Mouse (Mus musculus) lung, adult 2 months (tissue): Measurements from ENCODE around the gene Dctd. TPM values are rescaled to one million over a fixed set of nuclear protein-coding genes. Genes with fewer than 3 reads are reported as not detected.

Experiments used
- DNase-seq: peaks from one replicate; pipeline ENCODE4 v3.0.0; 2022
- H3K4me1 ChIP-seq: fragments of 200-500 bp; 2 replicates; pipeline ENCODE4 v1.6.1; 2011; ENCODE audit warnings: low read length; ENCODE audit not compliant: control insufficient read depth, insufficient read depth
- H3K4me3 ChIP-seq: fragments of 200-500 bp; replicated peaks from 2 replicates; pipeline ENCODE3; 2011; ENCODE audit warnings: low read depth, mild to moderate bottlenecking, control low read depth, low read length; ENCODE audit errors: extremely low read depth
- CTCF ChIP-seq: fragments of 200-500 bp; IDR thresholded peaks from 2 replicates; pipeline ENCODE4 v1.5.1; 2011; ENCODE audit warnings: mild to moderate bottlenecking, low read length, control low read depth; ENCODE audit not compliant: insufficient read depth
- POLR2A ChIP-seq: fragments of 200-500 bp; IDR thresholded peaks from 2 replicates; pipeline ENCODE4 v1.6.1; 2011; ENCODE audit warnings: low read depth, mild to moderate bottlenecking, control low read depth, low read length, borderline replicate concordance; ENCODE audit errors: extremely low read depth
- WGBS: fragments of 180-500 bp; shearing (Covaris S2); methylation state at CpG from one replicate; pipeline ENCODE4 v1.1.7; 2018; 5-methylcytosine and 5-hydroxymethylcytosine counted together
- polyA plus RNA-seq: library from polyadenylated mRNA; depleted of rRNA; stranded (reverse); fragments of >200 nt; gene quantifications from 2 replicates; pipeline ENCODE4 v1.2.3, GENCODE M21; 2012

The Dctd gene
- polyA plus RNA-seq, 1 experiment = 0.56 TPM

DNA sequence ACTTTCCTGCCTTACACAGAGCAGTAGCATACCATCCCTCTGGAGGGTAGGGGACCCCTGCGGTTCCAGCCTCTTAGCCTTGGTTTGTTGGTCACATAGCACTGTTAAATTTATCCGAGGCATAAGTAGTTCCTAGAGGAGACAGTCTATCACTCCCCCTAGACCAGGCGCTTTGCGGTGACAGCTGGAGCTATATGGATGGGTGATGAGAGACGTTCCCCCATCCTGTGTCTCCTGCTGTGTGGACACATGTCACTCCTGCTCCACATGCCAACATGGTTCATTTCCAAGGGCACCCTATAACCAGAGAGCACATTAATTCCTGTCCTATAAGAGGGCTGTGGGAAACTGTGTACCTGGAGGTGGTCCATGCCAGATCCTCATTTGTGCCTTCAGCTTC lies 42.1 kb downstream of the Dctd start:
- Histone ChIP-seq H3K4me1 (no peaks in the 10 kb centered on the region), H3K4me3 (no peak overlapping the region)
- no peak for DNase-seq
- no peak for TF ChIP-seq POLR2A
- TF ChIP-seq CTCF = no peak
- WGBS = 91% methylated on average over 5 of the region's 5 CpGs

DNA sequence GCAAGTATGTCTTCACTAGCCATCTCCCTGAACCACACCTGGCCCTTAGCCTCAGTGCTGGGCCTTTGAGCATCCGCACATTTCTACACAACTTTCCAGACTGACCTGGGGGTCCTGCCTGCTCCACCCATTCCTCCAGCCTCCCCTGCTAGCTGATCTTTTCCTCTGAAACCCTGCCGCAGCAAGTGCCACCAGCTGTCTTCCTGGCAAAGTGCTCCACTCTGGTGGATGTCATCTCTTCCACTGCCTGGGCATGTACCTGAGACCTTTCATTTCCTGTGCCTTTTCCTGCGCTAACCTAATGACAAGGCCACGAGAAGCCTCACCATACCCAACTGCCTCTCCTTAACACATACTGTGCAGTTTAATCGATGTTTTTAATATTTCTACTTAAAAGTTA lies 46.9 kb downstream of the Dctd start:
- TF ChIP-seq CTCF (no peak), POLR2A (no peak)
- Histone ChIP-seq H3K4me3 (no peak overlapping the region), H3K4me1 (no peaks in the 10 kb centered on the region)
- no peak for DNase-seq
- WGBS = 77% methylated on average over 5 of the region's 5 CpGs

DNA sequence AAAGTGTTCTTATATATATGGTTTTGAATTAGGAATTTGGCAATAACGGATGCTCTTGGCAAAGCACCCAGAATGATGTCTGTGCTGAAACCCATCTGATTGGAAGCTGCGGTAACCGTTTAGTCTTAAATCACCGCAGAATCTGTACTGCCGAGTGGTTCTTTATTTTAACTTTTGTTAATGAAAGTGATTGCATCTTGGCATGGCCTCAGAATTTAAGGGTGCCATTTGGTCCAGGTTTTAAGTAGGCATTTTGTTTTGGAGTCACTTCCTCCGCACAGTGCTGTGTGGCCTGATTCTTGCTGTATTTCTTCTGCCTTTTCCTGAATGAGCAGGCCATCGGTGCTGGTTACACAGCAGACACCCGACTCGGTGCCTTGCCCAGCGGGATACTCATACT lies 47.6 kb downstream of the Dctd start:
- Histone ChIP-seq H3K4me1 (no peaks in the 10 kb centered on the region), H3K4me3 (no peak overlapping the region)
- TF ChIP-seq CTCF (no peak), POLR2A (no peak)
- 84% methylated on average over 10 of the region's 10 CpGs for WGBS
- no peak for DNase-seq

DNA sequence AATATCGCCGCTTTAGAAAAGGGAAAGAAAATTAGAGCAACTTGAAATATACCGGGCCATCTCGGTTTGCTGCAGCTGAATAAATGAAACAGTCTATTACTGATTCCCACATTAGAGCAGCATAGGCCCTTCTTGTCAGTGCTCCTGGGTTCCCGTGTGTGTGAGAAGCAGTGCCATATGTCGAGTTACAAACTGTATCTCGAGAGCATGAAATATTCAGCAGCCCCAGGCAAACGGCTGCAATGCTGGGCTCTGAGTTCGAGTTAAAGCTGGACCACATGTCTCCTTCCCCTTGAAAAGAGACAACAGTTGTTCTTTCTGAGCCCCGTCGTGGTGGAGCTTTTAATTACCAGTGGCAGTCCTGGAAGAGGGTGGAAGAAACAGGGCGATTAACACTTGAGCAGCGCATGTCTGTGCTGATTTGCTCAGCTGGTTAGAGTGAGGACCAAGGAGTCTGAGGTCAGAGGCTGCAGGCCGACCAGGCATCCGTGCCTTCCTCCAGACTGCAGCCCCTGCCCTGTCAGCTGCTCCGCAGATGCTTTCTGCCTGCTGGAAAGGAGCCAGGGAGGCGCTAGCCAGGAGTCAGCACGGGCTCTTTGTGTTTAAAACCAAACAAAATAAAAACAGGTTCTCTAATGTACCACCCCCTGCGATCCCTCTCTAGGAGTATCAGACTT lies 53.3 kb downstream of the Dctd start:
- H3K4me3 ChIP-seq = no peak overlapping the region
- peaks cover 4% of the 10 kb centered on the region for H3K4me1 ChIP-seq
- TF ChIP-seq CTCF = no peak
- TF ChIP-seq POLR2A = no peak
- 46% methylated on average over 19 of the region's 19 CpGs for WGBS
- DNase-seq = no peak

DNA sequence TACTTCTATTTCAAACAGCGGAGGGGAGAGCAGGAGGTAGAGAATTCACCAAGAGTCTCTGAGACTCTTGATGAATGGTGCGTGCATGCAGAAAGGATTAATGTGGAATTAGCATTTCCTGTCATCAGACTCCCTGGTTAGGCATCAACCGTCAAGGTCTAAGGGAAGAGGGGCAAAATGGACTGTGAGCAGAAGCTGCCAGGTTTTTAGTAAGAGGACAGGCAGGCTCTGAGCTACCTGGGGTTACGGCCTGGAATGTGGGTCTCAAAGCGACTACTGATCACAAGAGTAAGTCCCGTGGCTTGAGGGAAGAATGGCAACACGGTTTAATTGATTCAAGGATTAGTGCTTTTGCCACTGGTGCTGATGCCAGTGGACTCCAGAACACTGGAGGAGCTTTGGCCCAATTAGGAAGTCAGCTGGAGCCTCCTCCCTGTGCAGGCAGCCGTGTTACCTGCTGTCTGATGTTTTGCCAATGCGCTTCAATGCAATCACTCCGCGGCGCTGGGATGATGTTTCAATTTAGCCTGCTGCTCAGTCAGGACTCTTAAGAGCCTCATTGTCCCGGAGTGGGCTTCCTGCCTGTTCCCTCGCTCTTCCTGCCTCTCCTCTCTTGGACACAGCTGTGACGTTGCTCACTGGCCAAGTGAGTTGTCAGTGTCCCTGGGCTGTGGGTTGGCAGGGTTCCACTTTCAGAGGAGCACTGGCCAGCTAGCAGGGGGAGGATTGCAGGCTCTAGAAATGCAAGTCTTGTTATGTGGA lies 54.6 kb downstream of the Dctd start:
- H3K4me3 ChIP-seq = no peak overlapping the region
- peaks cover 4% of the 10 kb centered on the region for H3K4me1 ChIP-seq
- 31% methylated on average over 15 of the region's 15 CpGs for WGBS
- DNase-seq = peak; percentile 3
- TF ChIP-seq CTCF = no peak
- no peak for TF ChIP-seq POLR2A

DNA sequence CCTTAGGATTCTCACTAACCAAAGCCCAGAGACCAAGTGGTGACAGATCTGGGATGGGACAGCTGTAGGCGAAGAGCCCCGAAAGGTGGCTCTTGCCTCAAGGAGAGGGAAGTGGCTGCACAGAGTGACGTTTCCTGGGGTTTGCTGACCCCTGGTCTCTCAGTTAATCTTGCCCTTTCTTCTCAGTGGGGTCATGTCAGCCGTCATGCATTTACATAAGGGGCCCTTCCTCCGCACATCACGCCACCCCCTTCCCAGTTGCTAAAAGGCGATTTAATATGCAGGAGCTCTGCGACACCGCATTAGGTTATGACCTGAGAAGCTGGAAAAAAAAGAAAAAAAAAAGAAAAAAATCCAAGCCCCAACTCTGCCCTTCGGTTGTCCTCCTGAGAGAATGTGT lies 58.8 kb downstream of the Dctd start:
- H3K4me3 ChIP-seq = no peak overlapping the region
- DNase-seq = no peak
- 46% methylated on average over 10 of the region's 10 CpGs for WGBS
- peaks cover 4% of the 10 kb centered on the region for H3K4me1 ChIP-seq
- TF ChIP-seq CTCF (no peak), POLR2A (no peak)

DNA sequence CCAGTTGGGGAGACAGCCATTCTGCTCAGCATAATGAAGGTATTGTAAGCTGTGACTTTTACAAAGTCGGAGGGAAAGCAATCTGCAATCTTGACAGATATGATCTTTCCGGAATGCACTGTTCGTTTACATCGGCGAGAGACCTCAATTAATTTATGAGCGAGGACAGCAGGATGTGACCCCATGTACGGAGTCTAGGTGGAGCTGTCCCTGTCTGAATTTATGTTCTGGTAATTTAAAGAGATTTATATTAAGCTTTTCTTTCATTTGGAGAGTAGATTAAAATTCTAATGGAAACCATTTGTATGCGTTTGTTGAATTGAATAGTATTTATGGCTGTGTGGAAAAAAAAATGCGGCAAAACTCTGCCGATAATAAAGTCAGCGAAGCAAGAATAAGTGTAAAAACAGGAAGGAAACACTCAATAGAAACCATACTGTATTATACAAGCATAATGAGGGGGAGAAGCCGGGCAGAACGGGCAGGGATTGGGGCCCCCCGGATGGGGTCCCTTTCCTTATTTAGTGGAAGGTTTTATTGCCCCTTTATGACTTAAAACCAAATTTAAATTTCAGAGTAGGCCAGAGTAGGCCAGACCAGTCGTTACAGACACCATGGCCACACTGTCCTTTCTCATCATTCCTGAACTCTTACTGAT lies 59.8 kb downstream of the Dctd start:
- TF ChIP-seq CTCF (no peak), POLR2A (no peak)
- Histone ChIP-seq H3K4me3 (no peak overlapping the region), H3K4me1 (peaks cover 2% of the 10 kb centered on the region)
- WGBS = 37% methylated on average over 15 of the region's 15 CpGs
- no peak for DNase-seq

DNA sequence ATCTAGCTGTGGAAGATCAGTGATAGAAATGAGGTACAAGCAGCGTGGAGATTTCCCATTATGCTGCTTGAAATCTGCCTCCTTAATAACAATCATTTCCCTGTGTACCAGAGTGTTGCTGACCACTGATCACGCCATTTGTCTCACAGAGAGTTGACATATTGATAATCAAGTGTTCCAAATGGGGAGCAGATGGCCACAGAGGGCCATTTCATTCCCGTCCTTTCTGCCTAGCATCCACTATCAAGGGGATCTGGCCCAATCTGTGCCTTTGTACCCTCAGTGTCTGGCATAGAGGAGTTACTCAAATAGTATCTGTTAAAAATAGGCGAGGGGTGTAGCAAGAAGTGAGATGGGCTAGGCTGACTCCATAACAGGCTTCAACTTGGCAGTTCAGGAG lies 78.5 kb downstream of the Dctd start:
- 72% methylated on average over 4 of the region's 4 CpGs for WGBS
- H3K4me3 ChIP-seq = no peak overlapping the region
- no peak for DNase-seq
- H3K4me1 ChIP-seq = no peaks in the 10 kb centered on the region
- TF ChIP-seq POLR2A (no peak), CTCF (no peak)

DNA sequence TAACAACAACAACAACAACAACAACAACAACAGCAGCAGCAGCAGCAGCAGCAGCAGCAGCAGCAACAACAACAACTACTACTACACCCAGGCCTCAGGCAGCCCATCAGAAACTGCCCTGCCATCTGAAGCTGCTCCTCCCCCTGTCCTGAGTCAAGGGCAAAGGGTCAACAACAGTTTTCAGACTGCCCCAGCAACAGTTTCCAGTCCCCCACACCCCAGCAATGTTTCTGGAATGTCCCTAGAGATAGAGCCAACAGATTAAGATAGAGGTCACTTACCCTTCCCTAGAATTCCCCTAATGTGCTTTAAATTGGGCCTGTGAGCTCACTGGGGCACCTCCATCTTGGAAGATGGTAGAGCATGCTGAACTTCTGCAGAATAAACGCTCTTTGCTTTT lies 79.0 kb downstream of the Dctd start:
- Histone ChIP-seq H3K4me3 (no peak overlapping the region), H3K4me1 (no peaks in the 10 kb centered on the region)
- TF ChIP-seq POLR2A = no peak
- no peak for TF ChIP-seq CTCF
- WGBS = 89% methylated on average over 1 of the region's 1 CpGs
- no peak for DNase-seq
